Mouse (Mus musculus) brain, embryonic 18.5 days (tissue): ENCODE measurements at regions not wholly inside any gene's neighbourhood (a gene's known extent, or its start where the extent isn't known, plus 50 kb on each side); places are given as distances from the start of the nearest gene placed in this dataset.

ENCODE experiments used
- DNase-seq: peaks from one replicate; pipeline ENCODE4 v3.0.0-alpha.2; 2012; ENCODE audit warnings: low read depth, low spot score

DNA sequence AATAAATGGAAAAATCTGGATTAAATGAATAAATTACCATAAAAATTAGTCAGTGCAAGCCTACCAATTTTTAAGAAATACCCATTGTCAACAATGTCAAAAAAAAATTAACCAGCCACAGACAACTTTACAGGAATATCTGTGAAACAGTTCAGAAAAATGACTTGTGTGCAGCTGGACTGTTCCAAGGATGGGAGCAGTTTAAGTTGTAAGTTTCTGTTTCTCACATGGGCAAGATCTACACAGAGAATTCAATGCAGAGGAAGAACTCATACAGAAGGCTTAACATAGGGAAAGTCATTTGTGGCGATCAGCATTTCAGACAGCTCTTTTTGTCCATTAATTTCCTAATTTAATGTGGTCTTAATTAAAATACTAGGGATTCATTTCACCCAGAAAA is 71.9 kb upstream of the Tdrd3 start:
- no peak for DNase-seq

DNA sequence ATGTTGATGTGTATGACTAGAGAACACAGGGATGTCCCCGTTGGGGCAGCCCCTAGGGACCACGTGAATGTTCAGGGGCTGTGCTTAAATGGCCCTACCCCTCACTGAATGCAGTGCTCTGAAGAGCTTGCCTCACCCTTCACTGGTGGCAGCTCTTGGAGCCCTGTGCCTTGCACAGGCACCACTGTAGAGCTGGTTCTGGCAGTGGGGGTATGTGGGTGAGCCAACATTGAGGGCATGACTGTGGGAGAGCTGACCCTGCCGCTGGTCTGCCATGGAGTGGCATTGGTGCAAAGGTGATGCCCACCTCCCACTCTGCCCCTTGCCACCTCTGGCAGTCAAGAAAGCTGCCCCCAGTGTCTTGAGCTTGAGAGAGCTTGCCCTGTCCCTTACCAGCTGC is 69.6 kb upstream of the Tdrd3 start:
- no peak for DNase-seq

- DNase-seq = no peak
Measured at GRCm38 (mm10) chr14:87348825-87349224, 67.6 kb upstream of the Tdrd3 start.

DNA sequence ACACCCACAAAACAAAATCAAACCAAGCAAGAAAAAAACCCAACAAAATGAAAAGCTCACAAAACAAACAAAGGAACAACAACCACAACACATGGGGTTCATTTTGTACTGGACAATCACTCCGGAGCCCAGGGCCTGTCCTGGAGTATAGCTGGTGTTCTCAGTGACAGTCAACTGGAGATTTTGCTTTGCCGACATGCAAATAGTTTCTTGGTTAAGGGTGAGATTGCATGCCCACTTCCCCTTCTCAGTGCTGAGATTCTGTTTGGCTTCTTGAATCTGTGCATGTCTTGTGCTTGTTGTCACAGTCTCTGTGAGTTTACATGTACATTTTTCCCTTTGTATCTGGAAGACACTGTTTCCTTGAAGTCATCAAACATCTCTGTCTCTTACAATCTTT is 50.6 kb upstream of the Tdrd3 start:
- no peak for DNase-seq
